Mouse (Mus musculus) C2C12 (cell line): ENCODE data around the gene Spata16.

Experiments used
- CTCF ChIP-seq: IDR thresholded peaks from one replicate; pipeline ENCODE4 v1.5.1; 2011; ENCODE audit not compliant: control insufficient read depth, insufficient read depth, insufficient read length
- MYOD1 ChIP-seq: IDR thresholded peaks from one replicate; pipeline ENCODE4 v1.6.1; 2011; ENCODE audit warnings: low read depth; ENCODE audit not compliant: control insufficient read depth, insufficient read length

DNA sequence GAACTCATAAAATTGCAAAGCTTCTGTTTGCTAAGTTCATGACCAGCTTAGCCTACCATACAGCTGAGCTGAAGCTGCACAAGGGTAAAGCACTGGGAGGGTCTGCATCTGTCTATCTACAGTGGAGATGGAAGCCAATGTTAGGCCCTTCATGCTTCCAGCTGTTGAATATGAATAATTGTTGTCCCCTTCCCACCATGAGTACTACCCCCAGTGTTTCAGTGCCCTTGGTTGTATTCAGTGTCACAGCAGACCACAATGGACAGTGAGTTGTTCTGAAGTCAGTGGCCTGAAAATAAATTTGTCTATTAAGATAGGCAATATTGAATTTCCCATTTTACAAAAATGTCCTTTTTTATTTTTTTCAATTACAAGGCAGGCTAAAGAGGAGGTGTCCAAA, 212.8 kb downstream of the Spata16 start:
- no peak for TF ChIP-seq CTCF
- no peak for TF ChIP-seq MYOD1
